Mouse (Mus musculus): Measurements from ENCODE around the gene Senp8.
"Not testable (repeated sequence)": the region's sequence is repeated elsewhere in the genome, so short reads cannot be mapped to it uniquely, and the experiment has no call there.

Gene Senp8

GRCm38 (mm10) chr9:59750267-59751065 is at the start of gene Senp8, which contains the start of gene Myo9a:
Gene Senp8 (minus strand): TSS chr9:59750710.
Gene Myo9a (plus strand): TSS chr9:59750896.
- peak; percentile 99 to 100 for DNase-seq

- DNase-seq: not testable (repeated sequence)
These were observed 16.5 kb upstream of the Senp8 start for GRCm38 (mm10) chr9:59766966-59767461.

- no peak for DNase-seq
These were observed 10.0 kb upstream of the Senp8 start for GRCm38 (mm10) chr9:59760515-59760914.

GRCm38 (mm10) chr9:59757016-59757415 is 6.5 kb upstream of the Senp8 start:
- not testable (repeated sequence) for DNase-seq

- DNase-seq: no peak
These were observed 4.7 kb upstream of the Senp8 start for GRCm38 (mm10) chr9:59755199-59755598.

- DNase-seq: no peak
These were observed 1.5 kb upstream of the Senp8 start for GRCm38 (mm10) chr9:59751966-59752365.

GRCm38 (mm10) chr9:59751066-59751581 is 614 bp upstream of the Senp8 start:
- DNase-seq: peak in 1 of 2 experiments; percentile 83

GRCm38 (mm10) chr9:59749581-59750265 is 787 bp downstream of the Senp8 start:
- DNase-seq: no peak

GRCm38 (mm10) chr9:59748969-59749368 is 1.5 kb downstream of the Senp8 start:
- DNase-seq: no peak

GRCm38 (mm10) chr9:59748387-59748786 is 2.1 kb downstream of the Senp8 start:
- no peak for DNase-seq

GRCm38 (mm10) chr9:59743903-59744302 is 6.6 kb downstream of the Senp8 start:
- no peak for DNase-seq

- no peak for DNase-seq
These were observed 9.9 kb downstream of the Senp8 start for GRCm38 (mm10) chr9:59740593-59740992.

- no peak for DNase-seq
These were observed 15.1 kb downstream of the Senp8 start for GRCm38 (mm10) chr9:59735394-59735793.

GRCm38 (mm10) chr9:59733075-59733474 is 17.4 kb downstream of the Senp8 start:
- no peak for DNase-seq

GRCm38 (mm10) chr9:59731136-59731535 is 19.4 kb downstream of the Senp8 start:
- DNase-seq: no peak

GRCm38 (mm10) chr9:59727569-59728286 is 22.8 kb downstream of the Senp8 start:
- no peak for DNase-seq

- no peak for DNase-seq
These were observed 25.0 kb downstream of the Senp8 start for GRCm38 (mm10) chr9:59725515-59725914.

- DNase-seq: no peak
These were observed 26.6 kb downstream of the Senp8 start for GRCm38 (mm10) chr9:59723791-59724442.

- DNase-seq: peak; percentile 47 to 51
These were observed 27.3 kb downstream of the Senp8 start for GRCm38 (mm10) chr9:59723096-59723657.

- DNase-seq: no peak
These were observed 29.4 kb downstream of the Senp8 start for GRCm38 (mm10) chr9:59721144-59721543.

- no peak for DNase-seq
These were observed 32.3 kb downstream of the Senp8 start for GRCm38 (mm10) chr9:59718237-59718636.

All from thymus, postnatal 36 days (tissue).